Mouse (Mus musculus): ENCODE data around the gene Pogk.

DNA sequence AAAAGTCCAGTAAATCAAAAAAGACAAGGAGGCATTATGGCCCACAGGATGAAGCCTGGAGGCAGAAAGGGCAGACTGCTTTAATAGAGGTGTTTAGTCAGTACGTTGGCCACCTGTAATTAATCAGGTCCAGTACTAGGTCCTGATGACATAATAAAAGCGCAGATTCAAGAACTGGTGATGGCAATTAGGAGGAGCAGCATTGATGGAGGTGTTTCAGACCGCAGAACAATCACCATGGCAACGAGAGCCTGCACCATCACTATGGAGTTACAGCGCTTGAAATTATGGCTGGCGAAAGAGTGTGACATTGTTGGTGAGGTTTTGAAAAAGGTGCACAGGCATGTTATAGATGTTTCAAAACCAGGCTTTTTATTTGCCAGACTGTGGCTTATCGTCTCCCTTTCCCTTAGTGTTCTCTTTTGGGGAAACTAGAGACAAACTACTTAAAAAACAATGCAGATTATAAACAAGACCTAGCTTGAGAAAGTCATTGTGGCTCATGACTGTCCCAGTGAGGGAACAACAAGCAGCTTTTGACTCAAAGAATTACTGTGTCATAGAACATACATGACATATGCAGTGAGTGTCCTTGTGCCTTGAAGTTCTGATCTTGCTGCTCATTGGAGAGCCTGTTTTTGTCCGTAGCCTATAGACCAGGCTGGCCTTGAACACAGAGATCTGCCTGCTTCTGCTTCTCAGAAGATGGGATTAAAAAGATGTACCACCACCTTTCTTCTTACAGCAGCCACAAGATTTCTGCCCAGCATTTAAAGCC lies 65.2 kb downstream of the Pogk start:
- TF ChIP-seq CTCF (IDR thresholded peaks at IDR 0.05; ENCODE audit: low read depth, low read length) (no peak), TAL1 (conservative IDR thresholded peaks at IDR 0.05; ENCODE audit: low read depth, low read length) (no peak)

Data from G1E (cell line).